Mouse (Mus musculus) heart, postnatal 0 days (tissue): Measurements from ENCODE around the gene Afg1l.

Experiments used
- CTCF ChIP-seq: IDR thresholded peaks from 2 replicates; pipeline ENCODE4 v1.5.1; 2016; ENCODE audit warnings: antibody characterized with exemption, control low read depth, low read depth
- EP300 ChIP-seq: IDR thresholded peaks from 2 replicates; pipeline ENCODE4 v1.6.1; 2016; ENCODE audit warnings: antibody characterized with exemption, low read depth

DNA sequence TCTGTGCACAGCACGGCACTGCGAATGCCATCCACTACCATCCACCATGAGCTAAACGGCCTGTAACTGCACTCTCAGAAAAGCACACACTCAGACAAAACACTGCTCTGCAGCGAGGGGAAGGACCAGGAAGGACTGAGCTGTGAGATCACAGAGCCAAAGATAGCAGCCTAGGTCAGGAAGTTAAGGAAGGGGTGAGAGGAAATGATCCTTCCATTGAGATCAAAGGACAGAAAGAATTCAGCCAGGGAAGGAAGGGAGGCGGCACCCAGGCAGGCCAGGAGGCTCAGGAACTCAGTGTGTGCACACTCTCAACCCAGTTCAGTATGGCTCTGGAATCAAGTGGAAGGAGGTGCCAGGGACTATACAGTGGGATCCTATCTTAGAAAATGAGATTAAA lies 14.1 kb downstream of the Afg1l start:
- TF ChIP-seq EP300: peak; percentile 85
- no peak for TF ChIP-seq CTCF
